Mouse (Mus musculus): ENCODE measurements around the gene Tsc2.

Gene Tsc2

DNA sequence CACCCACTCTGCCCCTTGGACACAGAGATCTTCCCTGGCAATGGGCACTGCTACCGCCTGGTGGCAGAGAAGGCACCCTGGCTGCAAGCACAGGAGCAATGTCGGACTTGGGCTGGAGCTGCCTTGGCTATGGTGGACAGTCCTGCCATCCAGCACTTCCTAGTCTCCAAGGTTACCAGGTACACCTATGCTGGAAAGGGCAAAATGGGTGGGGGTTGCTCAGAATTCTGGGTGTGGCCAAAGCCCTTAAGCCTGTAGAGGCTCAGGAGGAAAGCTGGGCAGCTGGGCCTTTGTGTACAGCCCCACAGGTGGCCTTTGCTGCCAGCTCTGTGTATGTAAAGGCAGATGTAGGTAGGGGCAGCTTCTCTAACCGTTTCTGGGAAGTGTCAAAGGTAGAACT, 66.6 kb downstream of the Tsc2 start:
- DNase-seq: no peak

DNA sequence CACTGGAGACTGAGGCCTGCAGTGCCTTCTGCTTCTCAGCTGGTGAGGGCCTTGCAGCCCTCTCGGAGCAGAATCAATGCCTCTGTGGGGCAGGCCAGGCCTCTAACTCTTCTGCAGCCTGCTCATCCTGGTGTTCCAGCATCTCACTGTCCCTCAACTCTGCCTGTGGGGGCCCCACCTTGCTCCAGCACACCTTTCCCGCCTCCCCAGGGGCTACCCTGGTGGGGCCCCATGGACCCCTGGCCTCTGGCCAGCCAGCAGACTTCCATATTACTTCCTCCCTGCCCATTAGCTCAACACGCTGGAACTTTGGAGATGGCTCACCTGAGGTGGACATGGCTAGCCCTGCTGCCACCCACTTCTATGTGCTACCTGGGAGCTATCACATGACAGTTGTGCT, 67.3 kb downstream of the Tsc2 start:
- no peak for DNase-seq

DNA sequence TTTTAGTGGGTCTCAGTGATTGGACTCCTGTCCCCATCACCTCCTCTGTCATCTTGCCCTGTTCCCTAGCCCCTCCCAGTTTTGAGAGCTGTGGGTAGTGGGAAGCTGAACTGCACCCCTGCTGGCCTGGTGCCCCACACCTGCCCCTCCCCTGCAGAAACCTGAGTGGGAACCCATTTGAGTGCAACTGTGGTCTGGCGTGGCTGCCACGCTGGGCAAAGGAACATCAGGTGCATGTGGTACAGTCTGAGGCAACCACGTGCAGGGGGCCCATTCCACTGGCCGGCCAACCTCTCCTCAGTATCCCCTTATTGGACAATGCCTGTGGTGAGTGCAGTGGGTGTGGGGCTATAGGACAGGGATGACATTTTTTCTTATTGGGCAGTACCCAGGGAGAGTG, 68.0 kb downstream of the Tsc2 start:
- no peak for DNase-seq

DNA sequence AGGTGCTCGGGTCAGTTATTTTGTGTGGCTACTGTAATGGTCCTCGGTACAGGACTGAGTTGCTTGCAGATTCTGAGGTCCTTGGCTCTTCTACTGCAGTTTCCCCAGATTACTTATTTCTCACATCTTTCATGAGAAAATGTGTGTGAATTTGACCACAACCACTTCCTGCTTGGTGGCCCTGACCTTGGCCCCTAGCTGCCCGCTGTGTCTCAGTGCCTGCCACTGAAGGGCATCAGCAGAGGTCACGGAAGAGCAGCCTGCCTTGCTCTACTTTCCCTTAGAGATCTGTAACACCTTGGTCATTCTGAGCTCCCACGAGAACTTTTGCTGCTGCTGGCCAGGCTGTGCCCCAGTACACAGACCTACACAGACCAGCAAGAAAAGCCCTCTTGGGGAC, 68.8 kb downstream of the Tsc2 start:
- DNase-seq: no peak

DNA sequence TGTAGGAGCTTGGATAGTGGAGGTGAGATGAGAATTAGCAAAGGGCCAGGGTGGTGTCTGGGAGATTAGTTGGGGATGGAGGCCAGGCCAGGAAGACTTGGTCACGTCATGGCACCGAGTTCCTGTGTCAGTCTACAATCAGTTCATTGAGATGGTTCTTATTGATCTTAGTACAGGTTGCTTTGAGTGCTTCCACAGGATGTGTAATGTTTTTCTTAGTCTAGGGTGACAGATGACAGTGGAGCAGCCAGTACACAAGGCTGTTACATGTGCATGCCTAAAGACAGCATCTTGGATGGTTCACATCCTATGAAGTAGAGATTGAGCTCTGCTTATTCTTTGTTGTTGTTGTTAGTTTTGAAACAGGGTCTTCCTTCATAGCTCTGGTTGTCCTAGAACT, 70.8 kb downstream of the Tsc2 start:
- DNase-seq: no peak

DNA sequence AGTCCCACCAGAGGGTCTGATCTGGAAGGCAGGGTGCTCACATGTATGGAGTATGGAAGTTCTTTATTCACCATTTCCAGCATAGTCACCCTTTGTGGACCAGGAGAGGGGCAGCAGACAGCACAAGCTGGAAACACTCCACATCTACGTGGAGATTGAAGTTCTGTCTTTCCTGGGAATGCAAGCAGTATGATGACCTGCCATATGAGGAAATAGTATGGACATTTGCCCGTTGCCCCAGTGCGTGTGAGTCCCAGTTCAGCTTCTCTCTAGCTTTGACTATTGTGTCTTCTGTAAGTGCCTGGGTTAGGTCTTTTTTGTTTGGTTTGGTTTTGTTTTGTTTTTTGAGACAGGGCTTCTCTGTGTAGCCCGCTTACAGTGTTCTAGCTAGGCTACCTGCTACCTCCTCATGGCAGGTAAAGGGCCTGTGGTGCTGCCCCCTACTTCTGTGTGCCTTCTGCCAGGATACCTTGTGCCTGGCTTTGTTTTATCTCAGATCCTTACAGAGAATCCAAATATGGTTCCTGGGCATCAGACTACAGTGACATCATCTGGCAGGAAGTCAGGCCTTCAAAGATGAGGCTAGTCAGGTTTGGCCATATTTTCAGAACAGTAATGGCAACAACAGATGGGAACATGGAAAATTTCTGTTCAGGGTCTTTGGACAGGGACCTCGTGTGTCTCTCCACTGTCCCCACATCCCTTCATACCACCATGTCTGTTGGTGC, 72.0 kb downstream of the Tsc2 start:
- DNase-seq: peak; percentile 85

DNA sequence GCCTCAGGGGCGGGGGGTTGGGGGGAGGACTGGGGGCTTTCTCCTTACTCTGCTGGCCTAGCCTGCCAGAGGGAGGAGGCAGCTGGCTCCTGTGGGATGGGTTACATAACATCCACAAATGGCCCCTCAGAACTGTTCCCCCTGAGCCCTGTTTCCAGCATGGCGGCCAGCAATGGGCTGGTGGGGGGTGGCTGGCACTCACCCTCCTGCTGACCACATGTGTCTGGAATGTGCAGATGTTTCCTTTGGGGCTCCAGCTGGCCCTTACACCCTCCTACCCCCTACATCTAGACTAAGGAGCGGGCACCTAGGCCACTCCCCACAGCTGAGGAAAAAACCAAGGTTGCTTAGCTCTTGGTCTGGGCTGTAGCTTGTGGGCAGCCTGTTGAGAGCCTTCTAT, 73.3 kb downstream of the Tsc2 start:
- no peak for DNase-seq

DNA sequence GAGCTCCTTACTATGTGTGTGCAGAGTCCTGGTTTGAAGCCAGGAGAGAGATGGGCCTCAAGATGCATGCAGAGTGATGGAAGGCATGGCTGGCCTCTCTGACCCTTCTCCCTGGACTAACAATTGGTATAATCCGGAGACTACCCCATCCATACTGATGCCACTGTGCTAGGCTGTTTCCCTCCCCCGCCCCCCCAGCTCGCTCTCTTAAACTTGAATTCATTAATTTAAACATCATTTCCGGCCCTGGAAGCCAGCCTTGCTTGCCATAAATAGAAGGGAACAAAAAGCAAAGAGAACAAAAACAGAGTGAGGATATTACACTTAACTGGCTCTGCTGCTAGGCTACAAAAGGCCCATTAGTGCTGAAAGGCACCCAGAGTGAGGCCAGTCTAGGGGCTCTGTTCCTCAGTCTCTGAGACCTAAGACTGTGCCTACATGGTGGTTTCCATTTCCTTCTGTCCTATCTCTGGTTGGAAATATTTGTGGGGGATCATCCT, 73.8 kb downstream of the Tsc2 start:
- DNase-seq: no peak

DNA sequence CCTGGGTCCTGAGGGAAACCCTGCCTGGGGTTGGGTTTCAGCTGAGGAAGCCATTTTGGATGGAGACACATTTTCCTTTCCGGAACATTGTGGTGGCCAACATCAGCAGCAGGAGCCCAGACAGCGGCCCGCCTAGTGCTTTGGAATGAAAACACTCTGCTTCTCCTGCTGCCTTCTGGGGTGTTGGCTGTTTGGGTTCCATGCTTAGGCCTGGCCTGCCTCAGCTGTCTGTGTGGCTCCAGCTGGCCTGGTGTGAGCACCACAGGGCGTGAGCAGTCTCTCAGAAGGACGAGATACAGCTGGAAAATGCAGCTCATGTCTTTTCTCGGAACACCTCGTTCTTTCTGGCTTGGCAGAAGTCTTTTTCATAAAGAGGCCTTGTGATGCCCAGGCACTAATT, 75.3 kb downstream of the Tsc2 start:
- no peak for DNase-seq

DNA sequence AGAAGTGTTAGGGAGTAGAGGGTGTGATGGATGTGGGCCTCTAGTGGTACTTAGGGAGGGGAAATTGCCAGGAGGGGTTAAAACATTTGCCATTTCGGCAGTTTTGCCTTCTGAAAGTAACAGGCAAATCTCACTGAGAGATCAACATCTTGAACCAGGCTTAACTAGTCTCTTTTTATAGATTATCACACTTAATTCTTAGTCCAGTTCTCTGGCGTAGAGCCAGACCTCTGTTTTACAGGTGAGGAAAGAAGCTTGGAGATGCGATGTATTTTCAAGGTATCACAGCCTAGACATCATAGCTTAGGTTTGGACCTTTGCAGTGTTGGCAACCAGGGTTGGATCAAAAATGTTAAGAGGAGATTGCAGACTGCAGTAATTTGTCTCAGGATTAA, 81.4 kb downstream of the Tsc2 start:
- peak; percentile 75 for DNase-seq

DNA sequence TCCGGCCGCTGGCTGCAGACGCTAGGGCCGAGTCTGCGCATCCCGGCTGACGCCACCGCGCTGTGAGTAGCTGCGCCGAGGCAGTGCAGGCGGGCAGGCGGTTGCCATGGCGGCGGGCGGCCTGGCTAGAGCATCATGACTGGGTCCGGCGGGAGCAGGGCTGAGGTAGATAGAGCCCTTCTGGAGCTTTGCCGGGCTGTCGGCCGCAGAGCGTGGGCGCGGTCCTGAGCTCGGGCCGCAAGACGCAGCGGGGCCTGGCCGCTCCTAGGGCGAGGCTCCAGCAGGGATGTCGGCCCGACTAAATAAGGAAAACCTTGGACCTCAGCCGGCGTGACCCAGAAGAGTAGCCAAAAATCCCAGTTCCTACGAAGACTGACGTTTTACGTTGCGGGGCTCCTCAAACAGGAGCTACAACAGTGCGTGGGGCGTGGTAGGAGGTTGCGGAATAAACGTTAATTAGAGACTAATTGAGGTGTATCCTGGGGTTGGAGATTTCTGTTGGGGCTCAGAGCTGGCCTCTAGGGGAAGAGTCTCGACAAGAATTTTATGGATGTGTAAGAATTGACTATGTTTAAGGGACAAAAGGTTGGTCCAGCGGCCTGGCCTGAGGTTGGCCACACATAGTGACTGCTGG, 81.9 kb downstream of the Tsc2 start:
- DNase-seq: peak; percentile 84

DNA sequence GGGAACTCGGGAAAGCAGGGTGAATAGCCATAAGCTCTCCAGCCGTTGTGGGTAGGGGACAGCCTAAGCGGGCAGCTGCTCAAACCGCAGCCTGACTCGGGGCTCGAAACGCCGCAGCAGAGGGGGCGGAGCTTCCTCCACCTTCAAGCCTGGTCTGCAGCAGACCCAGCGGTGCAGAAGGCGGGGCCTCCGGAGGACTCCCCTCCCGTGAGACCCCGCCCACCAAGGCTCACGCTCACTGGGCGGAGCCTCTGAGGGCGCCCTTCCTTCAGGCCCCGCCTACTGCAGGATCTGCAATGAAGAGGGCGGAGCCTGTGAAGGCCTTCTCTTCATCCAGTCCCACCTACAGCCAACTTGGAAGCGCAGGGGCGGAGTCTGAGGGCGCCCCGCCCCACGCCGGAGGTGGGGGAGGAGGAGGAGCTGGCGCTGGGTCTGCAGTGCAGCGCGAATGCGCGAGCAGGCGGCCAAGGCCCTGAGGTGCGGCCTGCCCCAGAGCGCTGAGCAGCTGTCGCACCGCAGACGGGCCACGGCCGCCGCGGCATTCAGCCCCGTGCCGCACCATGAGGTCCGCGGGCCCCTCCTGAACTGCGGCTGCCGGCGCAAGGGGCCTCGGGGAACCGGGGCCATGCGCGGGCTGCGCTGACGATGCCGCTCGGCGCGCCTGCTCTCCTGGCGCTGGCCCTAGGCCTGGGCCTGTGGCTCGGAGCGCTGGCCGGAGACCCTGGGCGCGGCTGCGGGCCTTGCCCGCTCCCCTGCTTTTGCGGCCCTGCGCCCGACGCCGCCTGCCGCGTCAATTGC, 82.6 kb downstream of the Tsc2 start, which contains the start of gene Pkd1:
Gene Pkd1 (plus strand): TSS at position 217 of the 798 bp plus-strand sequence.
- peak; percentile 99 for DNase-seq

DNA sequence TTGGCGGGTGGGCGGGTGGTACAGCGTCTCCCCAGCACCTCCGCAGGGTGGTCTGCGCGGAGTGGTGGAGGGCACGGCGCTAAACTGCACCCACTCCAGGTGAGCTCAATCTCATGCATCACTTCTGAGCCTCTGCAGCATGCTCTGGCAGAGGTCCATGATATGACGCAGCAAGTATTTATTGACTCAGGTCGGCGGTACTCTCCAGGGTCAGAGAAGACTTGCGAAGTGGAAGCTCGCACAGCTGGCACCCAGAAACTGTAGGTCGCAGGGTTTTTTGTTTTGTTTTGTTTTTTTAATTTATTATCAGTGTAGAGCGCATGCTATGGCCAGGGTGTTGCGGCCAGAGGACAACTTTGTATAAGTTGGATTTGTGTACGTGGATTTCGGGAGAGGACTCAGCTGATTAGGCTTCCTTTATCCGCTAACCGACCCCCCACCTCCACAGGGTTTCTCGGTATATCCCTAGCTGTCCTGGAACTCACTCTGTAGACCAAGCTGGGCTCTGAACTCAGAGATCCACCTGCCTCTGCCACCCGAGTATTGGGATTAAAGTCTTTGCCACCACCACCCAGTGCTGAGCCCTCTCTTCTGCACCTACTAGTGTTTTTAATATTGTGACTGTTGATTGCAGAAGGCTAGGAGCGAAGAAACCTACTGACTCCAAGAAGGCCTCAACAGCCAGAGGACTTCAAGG, 83.4 kb downstream of the Tsc2 start:
- DNase-seq: peak; percentile 89

DNA sequence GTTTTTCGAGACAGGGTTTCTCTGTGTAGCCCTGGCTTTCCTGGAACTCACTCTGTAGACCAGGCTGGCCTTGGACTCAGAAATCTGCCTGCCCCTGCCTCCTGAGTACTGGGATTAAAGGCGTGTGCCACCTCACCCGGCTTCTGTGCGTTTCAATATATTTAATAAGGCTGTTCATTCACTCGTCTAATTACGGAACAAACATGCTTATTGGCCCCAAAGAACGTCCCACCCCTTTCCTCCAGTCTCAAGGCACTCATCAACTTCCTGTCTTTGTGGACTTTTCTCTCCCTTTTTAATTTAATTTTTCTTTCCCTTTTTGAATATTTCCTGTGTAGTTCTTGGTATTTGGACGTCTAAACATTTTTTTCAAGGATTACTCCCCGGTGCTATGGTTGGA, 84.0 kb downstream of the Tsc2 start:
- peak; percentile 77 for DNase-seq

DNA sequence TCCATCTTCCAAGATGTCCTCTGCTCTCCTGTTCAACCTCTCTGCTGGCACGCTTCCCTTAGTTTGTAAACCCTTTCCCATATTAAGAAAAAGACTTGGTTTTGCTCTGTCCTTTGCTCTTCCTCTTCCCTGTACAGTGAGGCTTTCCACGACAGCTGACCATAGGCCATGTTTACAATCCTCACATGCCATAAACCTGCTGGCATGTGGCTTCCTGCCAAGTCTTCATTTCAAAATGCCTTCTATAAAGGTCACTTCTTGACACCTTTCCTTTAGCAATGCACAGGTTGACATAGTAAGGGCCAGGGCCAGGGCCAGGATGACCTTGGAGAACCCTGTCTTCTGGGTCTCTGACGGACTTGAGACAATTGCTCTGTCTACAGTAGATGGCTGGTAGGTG, 86.2 kb downstream of the Tsc2 start:
- DNase-seq: no peak
